Mouse (Mus musculus): ENCODE data around the gene Kpna4. TPM values are rescaled to one million over a fixed set of nuclear protein-coding genes. Genes with fewer than 3 reads are reported as not detected.
"Not testable (repeated sequence)": the region's sequence is repeated elsewhere in the genome, so short reads cannot be mapped to it uniquely, and the experiment has no call there.

The Kpna4 gene
- polyA plus RNA-seq, 1 experiment, result 24.0 TPM

DNA sequence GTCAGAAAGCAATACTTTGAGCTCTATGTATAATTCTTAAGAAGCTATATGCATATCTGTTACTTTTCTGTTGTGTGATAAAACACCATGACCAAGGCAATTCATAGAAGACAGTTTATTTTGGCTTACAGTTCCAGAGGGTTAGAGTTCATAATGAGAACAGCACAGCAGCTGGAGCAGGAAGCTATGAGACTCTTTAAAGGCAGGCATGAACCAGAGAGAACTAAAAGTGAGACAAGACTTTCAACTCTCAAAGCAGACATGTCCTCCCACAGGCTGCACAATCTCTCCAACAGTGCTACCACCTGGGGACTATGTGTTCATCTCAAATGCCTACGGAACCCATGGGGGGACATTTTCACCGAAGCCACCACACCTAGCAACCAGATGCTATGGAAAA, 86.8 kb downstream of the Kpna4 start:
- no peak overlapping the region for H3ac ChIP-seq (ENCODE audit: control insufficient read depth, insufficient read length, low read depth)
- no peak for TF ChIP-seq CTCF (IDR thresholded peaks at IDR 0.05; ENCODE audit: control insufficient read depth, insufficient read depth, insufficient read length)
- no peak for TF ChIP-seq MAX (IDR thresholded peaks at IDR 0.05)
- TF ChIP-seq MYOG (IDR thresholded peaks at IDR 0.05; ENCODE audit: control insufficient read depth, extremely low read depth, insufficient read length), result no peak
- TF ChIP-seq USF1 (IDR thresholded peaks at IDR 0.05; ENCODE audit: low read depth), result no peak
- no peaks in the 10 kb centered on the region for H3K27me3 ChIP-seq (ENCODE audit: control insufficient read depth, insufficient read depth, insufficient read length)
- peaks cover 83% of the 10 kb centered on the region for H3K79me3 ChIP-seq (ENCODE audit: low read depth)
- peaks cover 81% of the 10 kb centered on the region for H3K36me3 ChIP-seq (ENCODE audit: control insufficient read depth, insufficient read depth)
- no peak overlapping the region for H3K4me3 ChIP-seq (ENCODE audit: insufficient read depth, poor library complexity, severe bottlenecking)
- H3K79me2 ChIP-seq (ENCODE audit: control insufficient read depth, insufficient read depth), result peaks cover 93% of the 10 kb centered on the region

DNA sequence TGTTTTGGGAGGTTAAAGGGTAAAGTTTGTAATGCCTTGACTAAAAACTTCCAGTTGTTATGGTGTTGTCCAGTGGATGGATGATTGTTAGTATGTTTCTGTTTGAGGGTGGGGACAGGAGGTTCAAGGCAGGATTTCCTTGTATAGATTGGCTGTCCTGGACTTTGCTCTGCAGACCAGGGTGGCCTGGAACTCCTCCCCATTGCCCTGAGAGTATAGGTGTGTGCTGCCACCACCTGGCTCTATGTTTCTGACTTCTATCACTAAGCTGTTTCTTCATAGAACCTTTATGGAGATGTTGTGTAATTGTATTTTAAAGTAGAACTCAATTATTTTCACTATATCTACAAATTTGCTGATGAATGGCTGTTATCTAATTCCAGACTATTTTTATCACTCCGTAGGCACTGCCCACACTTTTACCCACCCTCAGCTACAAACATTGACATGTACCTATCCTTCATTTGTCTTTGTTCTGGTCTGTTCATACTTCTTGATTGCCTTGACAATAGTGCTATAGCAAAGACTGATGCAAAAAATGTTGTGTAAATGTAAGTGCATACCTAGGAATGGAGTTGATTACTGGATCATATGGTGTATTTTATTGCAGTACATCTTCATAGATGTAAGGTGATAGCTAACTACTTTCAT, 100.7 kb downstream of the Kpna4 start:
- no peak overlapping the region for H3K4me3 ChIP-seq (ENCODE audit: insufficient read depth, poor library complexity, severe bottlenecking)
- no peak for TF ChIP-seq CTCF (IDR thresholded peaks at IDR 0.05; ENCODE audit: control insufficient read depth, insufficient read depth, insufficient read length)
- no peak for TF ChIP-seq MYOD1 (IDR thresholded peaks at IDR 0.05; ENCODE audit: control insufficient read depth, insufficient read length, low read depth)
- TF ChIP-seq MYOG (IDR thresholded peaks at IDR 0.05; ENCODE audit: control insufficient read depth, extremely low read depth, insufficient read length), result no peak
- no peak for TF ChIP-seq MAX (IDR thresholded peaks at IDR 0.05)
- TF ChIP-seq CEBPB (IDR thresholded peaks at IDR 0.05; ENCODE audit: low read depth), result no peak
- no peak for TF ChIP-seq USF1 (IDR thresholded peaks at IDR 0.05; ENCODE audit: low read depth)
- no peak for TF ChIP-seq FOSL1 (IDR thresholded peaks at IDR 0.05; ENCODE audit: insufficient read depth, low read length, poor library complexity, severe bottlenecking)
- H3ac ChIP-seq (ENCODE audit: control insufficient read depth, insufficient read length, low read depth), result no peak overlapping the region
- H3K79me3 ChIP-seq (ENCODE audit: low read depth), result peaks cover 3% of the 10 kb centered on the region
- peaks cover 46% of the 10 kb centered on the region for H3K79me2 ChIP-seq (ENCODE audit: control insufficient read depth, insufficient read depth)
- peaks cover 95% of the 10 kb centered on the region for H3K36me3 ChIP-seq (ENCODE audit: control insufficient read depth, insufficient read depth)
- no peaks in the 10 kb centered on the region for H3K27me3 ChIP-seq (ENCODE audit: control insufficient read depth, insufficient read depth, insufficient read length)

DNA sequence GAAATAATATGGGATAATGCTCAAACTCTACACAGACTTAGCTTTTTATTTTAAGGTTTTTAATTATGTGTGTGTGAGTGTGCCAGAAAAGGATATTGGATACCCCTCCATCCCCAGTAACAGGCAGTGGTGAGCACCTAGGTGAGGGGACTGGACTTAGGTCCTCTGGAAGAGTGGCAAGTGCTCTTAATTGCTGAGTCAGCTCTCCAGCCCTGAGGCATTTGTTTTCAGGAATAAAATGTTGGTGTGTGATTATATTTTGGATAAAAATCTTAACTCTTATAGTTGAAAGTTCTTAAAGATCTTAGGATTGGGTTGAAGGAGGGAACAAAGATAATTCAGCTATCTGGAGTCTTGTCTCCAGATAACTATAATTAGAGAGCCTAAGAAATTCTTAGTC, 106.1 kb downstream of the Kpna4 start:
- Histone ChIP-seq H3K79me2 (ENCODE audit: control insufficient read depth, insufficient read depth) (peaks cover 58% of the 10 kb centered on the region), H3K36me3 (ENCODE audit: control insufficient read depth, insufficient read depth) (peaks cover 95% of the 10 kb centered on the region), H3K4me3 (ENCODE audit: insufficient read depth, poor library complexity, severe bottlenecking) (no peak overlapping the region), H3K79me3 (ENCODE audit: low read depth) (peaks cover 13% of the 10 kb centered on the region), H3ac (ENCODE audit: control insufficient read depth, insufficient read length, low read depth) (no peak overlapping the region), H3K27me3 (ENCODE audit: control insufficient read depth, insufficient read depth, insufficient read length) (no peaks in the 10 kb centered on the region)
- TF ChIP-seq USF1 (IDR thresholded peaks at IDR 0.05; ENCODE audit: low read depth) (no peak), MAX (IDR thresholded peaks at IDR 0.05) (no peak), CEBPB (IDR thresholded peaks at IDR 0.05; ENCODE audit: low read depth) (no peak), MYOG (IDR thresholded peaks at IDR 0.05; ENCODE audit: control insufficient read depth, extremely low read depth, insufficient read length) (no peak), CTCF (IDR thresholded peaks at IDR 0.05; ENCODE audit: control insufficient read depth, insufficient read depth, insufficient read length) (no peak), FOSL1 (IDR thresholded peaks at IDR 0.05; ENCODE audit: insufficient read depth, low read length, poor library complexity, severe bottlenecking) (no peak)

DNA sequence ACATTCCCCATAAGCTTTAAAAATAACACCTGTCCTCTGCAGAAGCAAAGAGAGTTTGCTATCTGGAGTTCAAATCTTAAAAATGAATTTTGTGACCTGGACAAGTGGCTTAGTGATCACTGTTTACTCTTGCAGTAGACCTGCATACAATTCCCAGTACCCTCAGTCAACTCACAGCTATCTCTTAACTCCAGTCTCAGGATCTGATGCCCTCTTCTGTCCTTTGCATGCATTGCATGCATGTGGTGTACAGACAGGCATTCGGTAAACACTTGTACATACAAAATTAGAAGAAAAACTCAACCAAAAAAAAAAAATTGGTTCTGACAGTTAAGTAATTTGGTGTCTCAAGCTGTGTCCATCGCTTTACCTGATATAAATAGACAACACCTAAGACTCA, 106.6 kb downstream of the Kpna4 start:
- H3K79me3 ChIP-seq (ENCODE audit: low read depth), result peaks cover 13% of the 10 kb centered on the region
- peaks cover 93% of the 10 kb centered on the region for H3K36me3 ChIP-seq (ENCODE audit: control insufficient read depth, insufficient read depth)
- no peaks in the 10 kb centered on the region for H3K27me3 ChIP-seq (ENCODE audit: control insufficient read depth, insufficient read depth, insufficient read length)
- H3ac ChIP-seq (ENCODE audit: control insufficient read depth, insufficient read length, low read depth), result no peak overlapping the region
- TF ChIP-seq FOSL1 (IDR thresholded peaks at IDR 0.05; ENCODE audit: insufficient read depth, low read length, poor library complexity, severe bottlenecking) (no peak), CEBPB (IDR thresholded peaks at IDR 0.05; ENCODE audit: low read depth) (no peak), MAX (IDR thresholded peaks at IDR 0.05) (no peak), USF1 (IDR thresholded peaks at IDR 0.05; ENCODE audit: low read depth) (no peak), CTCF (IDR thresholded peaks at IDR 0.05; ENCODE audit: control insufficient read depth, insufficient read depth, insufficient read length) (no peak), MYOD1 (IDR thresholded peaks at IDR 0.05; ENCODE audit: control insufficient read depth, insufficient read length, low read depth) (no peak), MYOG (IDR thresholded peaks at IDR 0.05; ENCODE audit: control insufficient read depth, extremely low read depth, insufficient read length) (no peak)
- peaks cover 58% of the 10 kb centered on the region for H3K79me2 ChIP-seq (ENCODE audit: control insufficient read depth, insufficient read depth)
- no peak overlapping the region for H3K4me3 ChIP-seq (ENCODE audit: insufficient read depth, poor library complexity, severe bottlenecking)

DNA sequence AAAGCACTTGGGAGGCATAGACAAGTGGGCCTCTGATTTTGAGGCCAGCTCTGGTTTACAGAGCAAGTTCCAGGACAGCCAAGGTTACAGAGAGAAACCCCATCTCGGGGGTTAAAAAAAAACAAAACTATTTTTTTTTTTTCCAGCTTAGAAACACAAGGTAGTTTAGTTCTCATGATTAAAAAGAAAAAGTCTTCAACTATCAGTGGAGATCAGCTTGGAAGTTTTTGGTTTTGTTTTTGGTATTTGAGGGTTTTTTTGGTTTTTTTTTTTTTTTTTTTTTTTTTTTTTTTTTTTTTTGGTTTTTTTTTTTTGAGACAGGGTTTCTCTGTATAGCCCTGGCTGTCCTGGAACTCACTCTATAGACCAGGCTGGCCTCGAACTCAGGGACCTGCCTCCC, 108.3 kb downstream of the Kpna4 start:
- peaks cover 27% of the 10 kb centered on the region for H3K79me3 ChIP-seq (ENCODE audit: low read depth)
- peaks cover 93% of the 10 kb centered on the region for H3K36me3 ChIP-seq (ENCODE audit: control insufficient read depth, insufficient read depth)
- not testable (repeated sequence) for H3K4me3 ChIP-seq (ENCODE audit: insufficient read depth, poor library complexity, severe bottlenecking); H3ac ChIP-seq (ENCODE audit: control insufficient read depth, insufficient read length, low read depth); H3K27me3 ChIP-seq (ENCODE audit: control insufficient read depth, insufficient read depth, insufficient read length)
- peaks cover 64% of the 10 kb centered on the region for H3K79me2 ChIP-seq (ENCODE audit: control insufficient read depth, insufficient read depth)

DNA sequence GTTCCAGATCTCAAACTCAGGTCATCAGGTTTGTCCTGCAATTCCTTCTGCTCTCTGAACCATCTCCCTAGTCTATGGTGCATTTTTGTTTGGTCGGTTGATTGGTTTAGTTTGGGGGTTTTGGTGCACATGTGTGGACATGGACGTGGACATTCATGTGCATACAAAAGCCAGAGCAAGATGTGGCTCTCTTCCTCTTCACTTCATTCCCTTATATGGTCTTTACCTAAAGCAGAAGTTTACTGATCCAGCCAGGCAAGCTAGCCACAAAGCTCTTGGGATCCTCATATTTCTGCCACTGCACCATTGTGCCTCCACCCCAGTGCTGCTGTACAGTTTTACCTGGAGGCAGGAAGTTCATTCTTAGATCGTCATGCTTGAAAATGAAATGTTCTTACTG, 109.7 kb downstream of the Kpna4 start:
- Histone ChIP-seq H3K79me2 (ENCODE audit: control insufficient read depth, insufficient read depth) (peaks cover 73% of the 10 kb centered on the region), H3K79me3 (ENCODE audit: low read depth) (peaks cover 41% of the 10 kb centered on the region), H3ac (ENCODE audit: control insufficient read depth, insufficient read length, low read depth) (no peak overlapping the region), H3K36me3 (ENCODE audit: control insufficient read depth, insufficient read depth) (peaks cover 96% of the 10 kb centered on the region), H3K4me3 (ENCODE audit: insufficient read depth, poor library complexity, severe bottlenecking) (no peak overlapping the region), H3K27me3 (ENCODE audit: control insufficient read depth, insufficient read depth, insufficient read length) (no peaks in the 10 kb centered on the region)
- no peak for TF ChIP-seq MAX (IDR thresholded peaks at IDR 0.05)
- no peak for TF ChIP-seq MYOD1 (IDR thresholded peaks at IDR 0.05; ENCODE audit: control insufficient read depth, insufficient read length, low read depth)
- no peak for TF ChIP-seq CTCF (IDR thresholded peaks at IDR 0.05; ENCODE audit: control insufficient read depth, insufficient read depth, insufficient read length)
- no peak for TF ChIP-seq MYOG (IDR thresholded peaks at IDR 0.05; ENCODE audit: control insufficient read depth, extremely low read depth, insufficient read length)
- TF ChIP-seq CEBPB (IDR thresholded peaks at IDR 0.05; ENCODE audit: low read depth), result no peak
- no peak for TF ChIP-seq USF1 (IDR thresholded peaks at IDR 0.05; ENCODE audit: low read depth)
- no peak for TF ChIP-seq FOSL1 (IDR thresholded peaks at IDR 0.05; ENCODE audit: insufficient read depth, low read length, poor library complexity, severe bottlenecking)

Other genes with a start within 250 kb of the Kpna4 start
- gene Ift80, start 122.5 kb downstream of the Kpna4 start, polyA plus RNA-seq (2012; fragmentation: generic; extraction: Trizol), result 4.1 TPM
- 26.4 TPM for gene Smc4, start 122.4 kb downstream of the Kpna4 start, polyA plus RNA-seq (2012; fragmentation: generic; extraction: Trizol)
- 24.7 TPM for gene Trim59, start 82.4 kb downstream of the Kpna4 start, polyA plus RNA-seq (2012; fragmentation: generic; extraction: Trizol)
- not detected for gene Arl14, start 95.3 kb upstream of the Kpna4 start, polyA plus RNA-seq (2012; fragmentation: generic; extraction: Trizol)
- 3.7 TPM for gene Ppm1l, start 189.7 kb upstream of the Kpna4 start, polyA plus RNA-seq (2012; fragmentation: generic; extraction: Trizol)